Mouse (Mus musculus) mouse embryonic stem cell (cell line): ENCODE results near the gene Dbh.

Experiments
- in situ Hi-C, 2 experiments: fragments of 300-500 bp; cut with MboI; formaldehyde crosslinking; loops; 1 replicate in 1 of 2; 3 replicates in 1 of 2; pipeline ENCODE4 v1.14.3; 2019 to 2020; ENCODE audit warnings: low sequenced_read_pairs in 2 of 2, low pct_unique_long_range_greater_than_20kb in 1 of 2, mixed read lengths in 1 of 2; ENCODE audit not compliant: unreplicated experiment in 1 of 2

Dbh gene

DNA sequence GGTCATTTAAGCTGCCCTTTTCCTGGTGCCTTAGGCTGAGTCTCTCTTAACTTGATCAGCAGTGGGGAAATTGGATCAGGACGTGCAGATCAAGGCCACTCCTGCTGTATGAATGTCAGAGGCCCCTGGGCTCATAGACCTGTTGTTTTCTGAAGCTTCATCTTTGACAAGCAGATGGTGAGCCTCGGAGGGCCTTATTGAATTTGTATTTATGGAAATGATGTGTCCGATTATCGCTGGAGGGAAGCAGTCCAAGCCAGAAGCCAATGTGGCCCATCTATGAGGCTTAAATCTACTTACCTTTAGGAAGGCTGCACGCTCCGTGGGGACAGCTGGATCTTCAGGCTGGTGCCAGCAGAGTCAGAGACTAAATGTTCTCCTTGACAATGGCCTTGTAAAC lies 8.4 kb upstream of the Dbh start:
- in situ Hi-C loops = no loop called here

DNA sequence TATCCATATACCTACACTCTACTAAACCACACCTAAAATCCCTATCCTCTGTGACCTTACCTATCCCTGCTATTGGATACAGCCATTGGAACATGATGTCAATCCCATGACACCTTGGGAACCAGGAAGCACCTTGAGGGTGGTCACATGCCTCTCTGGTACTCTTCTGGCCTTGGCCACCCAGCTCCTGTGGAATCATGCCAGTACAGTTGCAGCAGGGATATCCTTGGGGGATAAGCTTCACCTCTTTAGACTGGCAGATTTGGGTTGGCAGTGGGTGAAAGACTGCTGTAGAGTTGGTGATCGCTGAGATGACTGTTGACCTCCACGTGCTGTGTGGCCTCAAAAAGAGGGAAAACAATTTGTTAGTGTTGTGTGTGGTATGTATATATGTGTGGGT lies 3.5 kb upstream of the Dbh start:
- in situ Hi-C loops = no loop called here

DNA sequence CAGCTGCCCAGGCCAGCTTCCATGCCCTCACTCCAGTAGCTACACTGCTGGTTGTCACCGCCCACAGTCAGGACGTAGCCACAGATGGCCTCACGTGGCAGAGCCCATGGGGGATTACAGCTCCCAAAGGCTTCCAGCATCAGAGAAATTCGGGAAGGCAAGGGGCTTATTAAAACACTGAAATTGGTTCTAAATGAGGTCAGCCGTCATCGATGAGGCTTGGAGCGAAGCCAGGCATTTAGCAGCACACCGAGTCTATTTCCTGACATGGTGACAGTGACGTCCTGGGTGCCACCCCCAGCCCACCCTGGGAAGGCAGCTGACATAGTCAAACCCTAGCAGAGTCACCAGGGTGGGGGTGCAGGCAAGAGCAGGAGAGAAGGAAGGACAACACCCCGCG lies 2.4 kb upstream of the Dbh start:
- in situ Hi-C loops = no loop called here

DNA sequence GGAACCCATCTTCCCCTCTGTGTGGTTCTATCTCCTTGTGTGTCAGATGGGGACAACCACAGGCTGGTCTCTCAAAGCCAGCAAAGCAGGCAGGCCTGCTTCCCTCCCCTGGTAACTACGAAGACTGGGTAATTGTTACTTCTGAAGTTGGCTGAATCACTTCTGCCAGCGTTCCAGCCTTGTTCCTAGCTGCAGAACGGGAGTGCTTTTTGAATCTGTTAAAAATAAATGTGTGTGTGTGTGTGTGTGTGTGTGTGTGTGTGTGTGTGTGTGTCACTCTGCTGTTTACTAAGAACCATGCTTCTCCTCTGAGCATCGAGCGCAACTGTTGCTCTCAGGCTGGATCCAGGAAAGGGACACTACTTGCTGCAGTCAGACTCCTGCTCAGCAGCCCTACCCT lies 1.2 kb upstream of the Dbh start:
- in situ Hi-C loops = no loop called here

DNA sequence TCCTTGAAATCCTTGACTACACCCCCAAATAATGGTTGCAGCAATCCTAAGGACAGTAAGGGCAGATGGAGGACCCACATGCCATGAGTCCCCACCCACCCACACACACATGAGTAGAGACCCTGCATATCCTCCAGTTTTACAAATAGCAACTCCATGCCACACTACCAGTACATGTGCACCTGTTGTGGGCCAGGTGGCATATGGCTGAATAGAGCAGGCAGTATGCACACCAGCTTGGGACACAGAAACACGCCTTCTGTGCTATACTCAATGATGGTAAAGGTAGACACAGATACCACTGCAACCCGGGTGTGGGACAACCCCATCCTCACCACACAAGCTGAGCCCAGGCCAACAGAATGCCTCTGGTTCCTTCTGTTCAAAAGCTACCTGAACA lies 1.0 kb downstream of the Dbh start:
- in situ Hi-C loops = no loop called here

DNA sequence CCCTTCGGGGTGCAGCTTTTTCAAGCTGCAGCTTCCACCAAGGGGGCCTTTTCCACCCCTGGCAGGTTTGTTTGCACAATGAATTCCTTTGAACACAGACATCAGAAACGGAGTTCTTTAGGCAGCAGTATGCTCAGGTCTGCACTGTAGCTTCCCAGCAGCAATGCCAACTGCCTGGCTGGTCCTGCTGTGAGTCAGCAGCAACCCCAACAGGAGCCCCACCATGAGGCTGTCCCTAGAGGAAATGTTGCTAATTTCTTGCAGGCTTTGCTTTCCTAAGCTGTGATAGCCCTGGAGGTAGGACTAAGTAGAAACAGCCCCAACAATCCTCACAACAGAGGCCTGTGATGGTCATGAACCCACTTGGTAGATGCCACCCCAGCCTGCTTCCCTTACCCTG lies 2.0 kb downstream of the Dbh start:
- in situ Hi-C loops = no loop called here

DNA sequence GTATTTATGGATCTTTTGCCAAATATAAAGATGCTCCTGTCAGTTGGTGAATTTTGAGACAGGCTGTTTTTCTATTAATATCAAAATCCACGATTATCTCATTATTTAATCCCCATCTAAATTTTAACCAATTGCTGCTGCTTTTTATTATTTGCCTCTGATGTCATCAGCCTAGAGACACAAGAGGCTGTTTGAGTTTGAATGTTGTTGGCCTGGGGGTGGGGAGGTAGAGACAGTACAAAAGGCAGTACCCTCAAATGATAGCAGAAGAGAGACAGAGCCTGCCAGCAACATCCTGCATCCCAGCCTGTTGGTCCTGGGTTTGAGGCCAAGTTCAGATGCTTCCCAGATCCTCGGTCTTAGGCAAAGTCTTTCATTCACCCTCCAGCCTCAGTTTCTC lies 9.2 kb downstream of the Dbh start:
- in situ Hi-C loops = no loop called here

DNA sequence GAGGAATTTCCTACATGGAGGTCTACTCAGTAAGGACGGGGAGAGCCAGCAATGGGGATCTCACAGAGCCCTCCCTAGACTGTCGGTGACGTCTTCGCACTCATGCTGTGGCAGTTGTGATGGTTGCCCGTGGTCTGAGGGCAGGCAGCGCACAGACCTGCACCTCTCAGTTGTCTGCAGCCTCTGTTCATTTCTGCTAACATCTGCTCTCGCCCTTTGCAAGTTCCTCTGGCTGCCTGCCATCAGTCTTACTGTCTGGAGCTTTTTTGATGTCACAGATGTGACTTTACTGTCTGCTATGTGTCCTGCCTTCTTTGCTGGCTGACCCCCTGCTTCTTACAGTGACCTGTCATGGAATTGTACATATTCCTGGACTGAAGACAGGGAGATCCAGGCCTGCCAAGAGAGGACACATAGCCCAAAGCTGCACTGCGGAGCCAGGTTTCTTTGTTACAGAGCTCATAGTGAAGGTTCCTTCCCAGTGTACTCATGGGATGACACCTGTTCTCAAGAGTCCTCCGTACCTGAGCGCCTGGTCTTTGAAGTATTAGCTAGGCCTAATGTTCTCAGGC lies 10.7 kb downstream of the Dbh start:
- in situ Hi-C loops = no loop called here

DNA sequence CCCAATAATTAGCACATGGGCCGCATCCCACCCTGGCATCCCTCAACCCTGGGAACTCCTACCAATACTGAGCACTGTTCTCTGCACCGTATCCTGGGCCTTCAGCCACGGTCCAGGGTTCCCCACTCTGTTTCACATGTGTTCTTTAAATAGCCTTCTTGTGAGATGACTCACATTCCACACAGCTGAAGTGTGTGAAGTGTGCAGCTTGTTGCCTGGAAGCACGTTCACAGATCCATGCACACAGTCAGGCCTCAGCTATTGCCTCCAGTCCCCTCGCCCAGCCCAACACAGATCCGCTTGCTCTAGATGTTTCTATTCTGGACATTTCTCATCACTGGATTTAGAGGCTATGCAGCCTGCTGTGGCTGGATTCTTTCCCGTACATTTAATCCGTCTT lies 14.1 kb downstream of the Dbh start:
- in situ Hi-C loops = no loop called here

DNA sequence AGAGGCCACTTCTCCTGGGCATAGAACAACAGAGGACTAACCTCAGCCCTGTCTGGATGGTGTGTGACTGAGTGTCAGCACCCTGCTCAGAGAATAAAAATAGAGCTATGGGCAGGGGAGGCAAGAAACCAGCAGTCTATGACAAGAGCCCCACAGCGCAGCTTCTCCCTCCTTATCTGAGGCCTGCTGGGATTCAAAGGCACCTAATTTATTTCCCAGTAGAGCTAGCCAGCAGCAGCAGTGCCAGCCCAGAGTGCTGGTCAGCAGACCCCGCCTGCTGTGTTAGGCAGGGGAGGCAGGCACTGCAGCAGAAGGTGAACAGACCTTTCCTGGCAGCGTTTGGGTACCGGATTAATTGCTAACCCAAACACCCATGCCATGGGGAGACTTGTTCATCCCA lies 16.9 kb downstream of the Dbh start:
- in situ Hi-C loops = no loop called here

DNA sequence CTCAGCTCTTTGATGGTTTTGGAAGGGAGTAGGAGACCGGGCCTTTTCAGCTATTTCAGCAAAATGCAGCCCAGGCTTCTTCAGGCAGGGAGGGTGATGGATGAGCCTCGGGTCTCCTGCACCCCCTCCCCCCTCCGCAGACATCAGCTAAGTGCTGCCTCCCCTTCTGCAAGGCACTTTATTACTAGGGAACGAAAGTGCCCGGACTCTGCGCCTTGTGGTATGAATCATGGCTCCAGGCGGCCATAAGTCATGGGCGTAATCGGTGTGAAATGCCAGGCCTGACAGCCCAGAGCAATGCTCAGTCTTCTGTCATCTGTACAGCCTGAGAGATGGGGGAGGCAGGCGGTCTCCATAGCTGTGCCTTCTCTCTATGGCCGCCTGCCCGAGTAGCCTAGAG lies 18.7 kb downstream of the Dbh start:
- in situ Hi-C loops = no loop called here

DNA sequence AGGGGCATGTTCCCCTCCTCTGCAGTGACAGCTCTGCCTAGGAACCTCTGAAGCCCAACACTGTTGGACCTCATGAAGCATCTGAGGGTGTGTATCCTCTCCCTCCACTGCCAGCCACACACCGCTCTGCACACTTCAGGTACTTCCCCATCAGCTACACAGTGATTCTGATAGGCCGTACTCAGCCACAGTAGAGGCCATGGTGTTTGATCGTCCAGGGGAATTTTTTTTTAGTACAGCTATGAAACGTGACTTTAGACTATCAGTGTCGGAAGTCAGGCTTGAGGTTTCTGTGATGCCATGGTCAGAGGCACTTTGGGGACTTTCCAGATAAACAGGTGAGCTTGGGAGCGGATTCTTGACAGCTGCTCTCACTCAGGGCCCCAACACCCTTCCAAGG lies 22.5 kb downstream of the Dbh start:
- in situ Hi-C loops = no loop called here

DNA sequence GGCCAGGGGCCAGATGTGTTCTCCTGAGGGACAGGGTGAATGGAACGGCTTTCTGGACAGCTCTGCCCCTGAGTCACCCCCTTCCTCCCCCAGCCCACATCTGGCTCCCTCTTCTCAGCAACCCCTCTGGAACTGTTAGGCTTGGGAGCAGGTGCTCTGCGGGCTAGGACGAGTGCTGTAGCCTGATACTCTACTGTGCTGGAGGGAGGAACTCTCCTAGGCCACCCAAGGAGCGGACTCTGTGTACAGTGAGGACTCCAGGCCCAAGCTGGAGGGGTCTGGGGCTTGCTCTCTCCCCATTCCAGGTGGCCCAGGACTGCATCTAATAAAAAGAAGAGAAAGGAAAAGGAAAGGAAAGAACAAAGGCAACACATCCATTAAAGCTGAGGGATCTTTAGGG lies 25.0 kb downstream of the Dbh start:
- in situ Hi-C loops = no loop called here

DNA sequence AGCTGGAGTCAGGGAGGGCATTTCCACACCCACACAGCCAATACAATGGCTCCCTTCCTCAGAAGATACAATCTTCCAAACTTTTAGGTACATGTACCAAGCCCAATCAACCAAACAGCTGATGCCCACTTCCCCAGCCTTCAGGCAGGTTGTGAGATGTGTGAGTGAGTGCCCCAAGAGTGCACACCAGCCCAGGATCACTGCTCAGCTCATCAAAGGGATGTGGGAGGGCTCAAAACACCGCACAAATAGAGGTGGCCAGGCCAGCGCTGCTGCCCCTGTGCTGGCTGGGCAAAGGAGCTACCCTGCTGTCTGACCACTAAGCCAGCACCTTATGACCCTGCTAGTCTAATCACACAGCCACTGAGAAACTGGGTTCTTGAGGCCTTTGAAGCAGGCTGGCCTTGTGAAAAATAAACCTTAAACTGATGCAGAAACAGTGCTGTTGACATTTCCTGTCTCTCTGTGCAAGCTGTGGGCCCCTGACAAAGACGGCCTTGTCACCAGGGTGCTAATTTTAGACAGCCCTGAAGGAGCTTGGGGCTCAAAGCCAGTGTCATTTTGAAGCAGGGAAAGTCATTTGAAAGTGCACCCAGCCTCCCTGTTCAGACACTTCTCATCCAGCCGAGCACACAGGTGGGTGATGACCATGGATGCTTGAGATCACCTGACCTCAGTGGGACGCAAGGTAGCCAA lies 33.7 kb downstream of the Dbh start:
- in situ Hi-C loops = no loop called here

DNA sequence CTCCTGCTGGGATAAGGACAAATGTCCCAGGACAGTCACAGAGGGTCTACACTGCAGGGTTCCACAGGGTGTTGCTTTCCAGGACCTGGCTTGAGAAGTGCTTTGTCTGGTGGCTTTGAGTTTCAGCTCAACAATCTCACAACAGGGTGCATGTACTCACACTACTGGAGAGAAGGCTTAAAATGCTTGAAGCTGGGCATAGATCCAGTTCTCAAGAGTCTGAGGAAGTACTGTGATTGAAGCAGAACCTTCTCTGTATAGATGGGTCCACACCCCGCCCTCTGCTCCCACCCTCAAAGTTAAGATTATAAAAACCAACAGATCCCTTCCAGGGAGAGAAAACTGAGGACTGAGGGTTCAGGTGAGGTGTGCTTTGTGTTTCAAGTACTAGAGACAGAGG lies 35.6 kb downstream of the Dbh start:
- in situ Hi-C loops = no loop called here

DNA sequence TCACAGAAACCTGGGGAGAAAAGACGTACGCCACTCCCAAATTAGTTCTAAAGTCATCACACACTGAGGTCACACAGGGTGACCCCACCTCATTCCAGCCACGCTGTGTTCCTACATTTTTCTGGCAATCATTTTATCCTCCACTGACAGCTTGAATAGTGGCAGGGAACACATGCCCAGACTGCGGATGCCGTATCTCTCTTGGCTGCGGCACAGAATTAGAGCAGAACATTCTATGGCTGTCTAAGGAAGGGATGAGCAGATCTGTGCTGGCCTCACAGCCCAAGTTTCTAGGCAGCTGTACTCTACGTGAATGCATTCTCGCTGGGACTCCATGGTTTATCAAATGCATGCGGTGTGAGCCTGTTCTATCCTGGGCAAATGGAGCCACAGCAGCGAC lies 40.6 kb downstream of the Dbh start:
- in situ Hi-C loops = no loop called here

DNA sequence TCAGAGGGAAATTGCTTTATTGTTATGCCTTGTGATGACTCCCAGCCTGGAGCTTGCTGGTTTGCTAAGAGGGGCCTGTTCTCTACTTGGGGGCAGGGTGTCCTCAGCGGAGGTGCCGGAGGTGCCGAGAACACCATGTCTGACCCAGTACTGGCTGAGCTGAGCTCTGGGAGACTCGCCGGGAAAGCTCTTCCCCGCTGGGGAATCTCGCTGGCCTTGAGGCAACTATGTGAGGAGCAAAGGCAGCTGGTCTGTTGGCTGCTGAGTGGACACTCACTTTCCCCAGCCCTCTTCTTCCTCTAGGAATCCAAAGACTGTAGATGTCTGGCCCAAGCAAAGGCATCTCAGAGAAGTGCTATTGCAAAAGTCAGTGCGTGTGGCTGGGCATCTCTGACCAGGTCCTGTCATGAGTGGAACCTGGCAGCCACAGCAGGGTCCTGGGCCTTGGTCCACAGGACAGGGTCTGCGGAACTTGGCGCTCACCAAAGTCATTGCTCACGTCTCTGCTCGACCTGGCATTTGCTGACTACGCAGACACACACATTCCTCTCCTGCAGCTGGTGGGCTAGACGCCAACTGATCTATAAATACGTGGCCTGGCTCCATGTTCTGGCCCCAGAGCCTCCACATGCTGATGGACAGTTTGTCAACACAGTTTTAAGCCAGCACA lies 41.2 kb downstream of the Dbh start:
- in situ Hi-C loops = no loop called here

DNA sequence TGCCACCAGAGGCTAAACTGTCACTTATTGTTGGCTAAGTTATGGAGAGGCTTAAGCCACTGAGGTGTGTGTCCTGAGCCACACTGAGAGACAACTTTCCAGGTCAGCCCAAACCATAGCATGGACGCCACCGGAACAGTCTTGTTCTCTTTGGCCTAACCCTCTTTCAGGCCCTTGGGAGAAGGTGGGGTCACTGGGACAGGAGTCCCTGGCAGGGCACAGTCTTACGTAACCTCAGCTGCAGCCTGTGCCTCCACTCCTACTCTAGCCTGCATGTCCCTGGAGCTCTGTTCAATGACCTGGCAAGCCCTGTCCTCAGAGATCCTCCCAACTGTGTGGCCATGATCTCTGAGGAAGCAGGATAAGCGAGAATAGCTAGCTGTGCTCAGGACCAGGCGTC lies 42.1 kb downstream of the Dbh start:
- in situ Hi-C loops = no loop called here

DNA sequence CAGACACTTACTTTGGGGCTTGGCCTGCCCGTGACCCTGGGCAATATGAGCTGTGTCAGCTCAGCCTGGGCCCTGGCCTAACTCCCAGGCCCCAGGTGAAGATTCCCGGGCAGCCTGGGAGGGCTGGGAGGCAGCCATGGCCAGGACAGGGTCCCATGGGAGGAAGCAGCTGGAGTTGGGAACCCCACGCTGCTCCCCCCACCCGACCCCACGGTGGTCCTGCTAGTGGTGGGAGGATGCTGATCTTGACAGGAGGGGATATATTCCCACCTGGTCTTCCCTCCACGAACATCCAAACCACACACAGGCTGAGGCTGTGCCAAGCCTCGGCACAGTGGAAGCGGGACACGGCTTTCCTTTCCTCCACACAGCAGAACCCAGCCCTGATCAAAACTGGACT lies 44.3 kb downstream of the Dbh start:
- in situ Hi-C loops = no loop called here

DNA sequence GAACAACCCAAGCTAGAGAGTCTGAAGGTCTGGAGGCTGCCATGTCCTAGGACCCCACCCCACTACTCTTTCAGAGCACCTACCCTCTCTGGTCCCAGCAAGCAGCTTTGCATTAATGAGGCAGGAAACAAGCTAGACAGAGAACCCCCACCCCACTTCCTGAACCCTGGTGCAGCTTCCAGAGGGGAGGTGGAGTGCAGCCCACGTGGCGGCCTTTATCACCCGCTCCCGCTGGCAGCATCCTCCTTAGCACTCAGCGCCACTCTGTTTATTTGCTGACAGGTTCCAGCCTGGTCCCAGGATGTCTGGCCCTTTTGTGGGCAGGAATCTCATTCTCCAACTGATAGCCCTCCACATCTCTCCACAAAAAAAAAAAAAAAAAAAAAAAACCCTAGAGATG lies 44.8 kb downstream of the Dbh start:
- in situ Hi-C loops = no loop called here
